Mouse (Mus musculus) heart, embryonic 13.5 days (tissue): ENCODE measurements at regions not wholly inside any gene's neighbourhood (a gene's known extent, or its start where the extent isn't known, plus 50 kb on each side); places are given as distances from the start of the nearest gene placed in this dataset.

Experiments used
- ATAC-seq: fragments of 200-750 bp; cut with Nextera tagmentation; 2 replicates; pipeline ENCODE4 v1.8.0; 2017; ENCODE audit warnings: moderate TSS enrichment; ENCODE audit not compliant: insufficient number of reproducible peaks, low FRiP score, low TSS enrichment; ENCODE audit errors: extremely low read depth
- H3K27ac ChIP-seq: fragments of 300-500 bp; sonication (generic); replicated peaks from 2 replicates; pipeline ENCODE4 v1.5.1; 2015; ENCODE audit warnings: moderate library complexity, mild to moderate bottlenecking, inconsistent platforms
- H3K27me3 ChIP-seq: fragments of 300-500 bp; sonication (generic); replicated peaks from 2 replicates; pipeline ENCODE4 v1.6.1; 2015; ENCODE audit warnings: mild to moderate bottlenecking, inconsistent platforms
- H3K36me3 ChIP-seq: fragments of 300-500 bp; sonication (generic); 2 replicates; pipeline ENCODE4 v1.6.1; 2015; ENCODE audit warnings: mild to moderate bottlenecking, inconsistent platforms
- H3K4me1 ChIP-seq: fragments of 300-500 bp; sonication (generic); 2 replicates; pipeline ENCODE4 v1.6.1; 2015; ENCODE audit warnings: inconsistent platforms
- H3K4me2 ChIP-seq: fragments of 300-500 bp; sonication (generic); 2 replicates; pipeline ENCODE4 v1.6.1; 2015; ENCODE audit warnings: inconsistent platforms, mild to moderate bottlenecking, moderate library complexity
- H3K4me3 ChIP-seq: fragments of 300-500 bp; sonication (generic); 2 replicates; pipeline ENCODE4 v1.5.1; 2015; ENCODE audit warnings: moderate library complexity, mild to moderate bottlenecking, inconsistent platforms
- H3K9ac ChIP-seq: fragments of 300-500 bp; sonication (generic); 2 replicates; pipeline ENCODE4 v1.6.1; 2015; ENCODE audit warnings: inconsistent platforms, mild to moderate bottlenecking, moderate library complexity
- H3K9me3 ChIP-seq: fragments of 300-500 bp; sonication (generic); 2 replicates; pipeline ENCODE4 v1.6.1; 2016; ENCODE audit warnings: inconsistent platforms
- whole genome bisulfite sequencing: fragments of 180-500 bp; shearing (Covaris S2); methylation state at CpG from one replicate; pipeline ENCODE4 v1.1.7; 2015; ENCODE audit warnings: mixed read lengths; 5-methylcytosine and 5-hydroxymethylcytosine counted together

- H3K4me1 ChIP-seq = peaks cover 14% of the 10 kb centered on the region; the same call in 1 of the 2 replicates
- 70% methylated on average over 8 of the region's 8 CpGs for WGBS
- H3K4me2 ChIP-seq = no peak overlapping the region
- no peak overlapping the region for H3K9ac ChIP-seq
- H3K36me3 ChIP-seq = no peaks in the 10 kb centered on the region
- no peak overlapping the region for H3K4me3 ChIP-seq
- no peak for ATAC-seq
- no peak overlapping the region for H3K27ac ChIP-seq
- no peaks in the 10 kb centered on the region for H3K27me3 ChIP-seq
- no peaks in the 10 kb centered on the region for H3K9me3 ChIP-seq
Measured at GRCm38 (mm10) chr9:43489205-43489604, 178.6 kb downstream of the Trim29 start.

GRCm38 (mm10) chr9:43491024-43491751 lies 180.5 kb downstream of the Trim29 start:
- WGBS = 49% methylated on average over 12 of the region's 12 CpGs
- Histone ChIP-seq H3K4me1 (peaks cover 14% of the 10 kb centered on the region; the same call in 1 of the 2 replicates), H3K9ac (no peak overlapping the region), H3K4me2 (no peak overlapping the region), H3K36me3 (no peaks in the 10 kb centered on the region), H3K4me3 (no peak overlapping the region), H3K27me3 (no peaks in the 10 kb centered on the region), H3K9me3 (no peaks in the 10 kb centered on the region), H3K27ac (no peak overlapping the region)
- no peak for ATAC-seq

- Histone ChIP-seq H3K27me3 (no peaks in the 10 kb centered on the region), H3K9me3 (no peaks in the 10 kb centered on the region), H3K9ac (no peak overlapping the region), H3K4me2 (no peak overlapping the region), H3K27ac (peak overlapping the region; percentile 43), H3K4me3 (no peak overlapping the region), H3K4me1 (peaks cover 14% of the 10 kb centered on the region; the same call in 1 of the 2 replicates), H3K36me3 (no peaks in the 10 kb centered on the region)
- no peak for ATAC-seq
- WGBS = 29% methylated on average over 7 of the region's 7 CpGs
Measured at GRCm38 (mm10) chr9:43492236-43493000, 181.8 kb downstream of the Trim29 start.

GRCm38 (mm10) chr9:43498596-43498995 lies 187.9 kb downstream of the Trim29 start:
- Histone ChIP-seq H3K4me1 (no peaks in the 10 kb centered on the region), H3K27ac (no peak overlapping the region), H3K9ac (no peak overlapping the region), H3K4me2 (no peak overlapping the region), H3K27me3 (no peaks in the 10 kb centered on the region), H3K4me3 (no peak overlapping the region), H3K9me3 (no peaks in the 10 kb centered on the region), H3K36me3 (no peaks in the 10 kb centered on the region)
- 73% methylated on average over 14 of the region's 14 CpGs for WGBS
- ATAC-seq = no peak

- H3K4me1 ChIP-seq = peaks cover 22% of the 10 kb centered on the region
- H3K27me3 ChIP-seq = no peaks in the 10 kb centered on the region
- H3K4me2 ChIP-seq = peak overlapping the region; percentile 42
- H3K36me3 ChIP-seq = no peaks in the 10 kb centered on the region
- ATAC-seq = no peak
- peak overlapping the region; percentile 77 for H3K27ac ChIP-seq
- 31% methylated on average over 14 of the region's 14 CpGs for WGBS
- H3K9ac ChIP-seq = no peak overlapping the region
- no peak overlapping the region for H3K4me3 ChIP-seq
- 0 out of 2 replicates have a peak, but pooled peaks cover 3% of the 10 kb centered on the region for H3K9me3 ChIP-seq
Measured at GRCm38 (mm10) chr9:43504270-43504932, 193.8 kb downstream of the Trim29 start.

- Histone ChIP-seq H3K4me2 (no peak overlapping the region), H3K4me3 (no peak overlapping the region)
- WGBS = 34% methylated on average over 4 of the region's 4 CpGs
Measured at GRCm38 (mm10) chr9:43505856-43506255, 195.2 kb downstream of the Trim29 start.

GRCm38 (mm10) chr9:43506276-43506675 lies 195.6 kb downstream of the Trim29 start:
- Histone ChIP-seq H3K9me3 (0 out of 2 replicates have a peak, but pooled peaks cover 3% of the 10 kb centered on the region), H3K9ac (no peak overlapping the region), H3K36me3 (no peaks in the 10 kb centered on the region), H3K27ac (no peak overlapping the region), H3K4me1 (peaks cover 22% of the 10 kb centered on the region), H3K27me3 (no peaks in the 10 kb centered on the region), H3K4me3 (no peak overlapping the region), H3K4me2 (no peak overlapping the region)
- 49% methylated on average over 6 of the region's 6 CpGs for WGBS
- no peak for ATAC-seq

More at GRCm38 (mm10) chr9:43505856-43506255, 195.2 kb downstream of the Trim29 start:
- Histone ChIP-seq H3K27me3 (no peaks in the 10 kb centered on the region), H3K9me3 (0 out of 2 replicates have a peak, but pooled peaks cover 3% of the 10 kb centered on the region), H3K27ac (peak overlapping the region; percentile 77; the same call in 1 of the 2 replicates), H3K36me3 (no peaks in the 10 kb centered on the region), H3K9ac (no peak overlapping the region), H3K4me1 (peaks cover 22% of the 10 kb centered on the region)
- no peak for ATAC-seq

GRCm38 (mm10) chr9:43512806-43513205 lies 202.2 kb downstream of the Trim29 start:
- Histone ChIP-seq H3K4me3 (no peak overlapping the region), H3K9ac (no peak overlapping the region), H3K36me3 (no peaks in the 10 kb centered on the region), H3K4me2 (no peak overlapping the region), H3K9me3 (no peaks in the 10 kb centered on the region), H3K4me1 (peaks cover 10% of the 10 kb centered on the region), H3K27ac (no peak overlapping the region), H3K27me3 (no peaks in the 10 kb centered on the region; the same call in 1 of the 2 replicates)
- ATAC-seq = no peak
- WGBS = 68% methylated on average over 6 of the region's 6 CpGs

- no peaks in the 10 kb centered on the region for H3K9me3 ChIP-seq
- no peak overlapping the region for H3K27ac ChIP-seq
- H3K4me2 ChIP-seq = no peak overlapping the region
- no peaks in the 10 kb centered on the region for H3K36me3 ChIP-seq
- H3K27me3 ChIP-seq = no peaks in the 10 kb centered on the region; the same call in 1 of the 2 replicates
- ATAC-seq = peak; percentile 31; the same call in 1 of the 2 replicates
- no peak overlapping the region for H3K9ac ChIP-seq
- WGBS = 55% methylated on average over 16 of the region's 16 CpGs
- H3K4me1 ChIP-seq = peaks cover 10% of the 10 kb centered on the region
- no peak overlapping the region for H3K4me3 ChIP-seq
Measured at GRCm38 (mm10) chr9:43514731-43515458, 204.2 kb downstream of the Trim29 start.

GRCm38 (mm10) chr9:43520931-43521330 lies 210.3 kb downstream of the Trim29 start:
- H3K27ac ChIP-seq = no peak overlapping the region
- H3K27me3 ChIP-seq = no peaks in the 10 kb centered on the region; the same call in 1 of the 2 replicates
- H3K4me3 ChIP-seq = no peak overlapping the region
- H3K36me3 ChIP-seq = no peaks in the 10 kb centered on the region
- no peaks in the 10 kb centered on the region for H3K9me3 ChIP-seq
- H3K4me1 ChIP-seq = peaks cover 12% of the 10 kb centered on the region
- no peak for ATAC-seq
- WGBS = 75% methylated on average over 3 of the region's 3 CpGs
- no peak overlapping the region for H3K4me2 ChIP-seq
- H3K9ac ChIP-seq = no peak overlapping the region
